Mouse (Mus musculus) heart, postnatal 0 days (tissue): Measurements from ENCODE around the gene Lmo7. TPM values are rescaled to one million over a fixed set of nuclear protein-coding genes. Genes with fewer than 3 reads are reported as not detected.

Source experiments
- ATAC-seq: fragments of 200-750 bp; cut with Nextera tagmentation; 2 replicates; pipeline ENCODE4 v1.8.0; 2017; ENCODE audit warnings: low read depth, moderate number of reproducible peaks, moderate library complexity; ENCODE audit not compliant: insufficient read depth
- DNase-seq: peaks from one replicate; pipeline ENCODE4 v3.0.0-alpha.2; 2016; ENCODE audit warnings: low spot score
- H3K27ac ChIP-seq: fragments of 300-500 bp; sonication (generic); 2 replicates; pipeline ENCODE4 v1.5.1; 2014; ENCODE audit warnings: low read depth, mild to moderate bottlenecking
- H3K27me3 ChIP-seq: fragments of 300-500 bp; sonication (generic); 2 replicates; pipeline ENCODE4 v1.6.1; 2014; ENCODE audit warnings: low read length, mixed read lengths; ENCODE audit not compliant: control insufficient read depth, insufficient read depth
- H3K36me3 ChIP-seq: fragments of 300-500 bp; sonication (generic); replicated peaks from 2 replicates; pipeline ENCODE4 v1.6.1; 2014; ENCODE audit warnings: low read length, mixed read lengths; ENCODE audit not compliant: control insufficient read depth, insufficient read depth
- H3K4me1 ChIP-seq: fragments of 300-500 bp; sonication (generic); 2 replicates; pipeline ENCODE4 v1.6.1; 2014; ENCODE audit warnings: antibody characterized with exemption; ENCODE audit not compliant: control insufficient read depth, insufficient read depth
- H3K4me2 ChIP-seq: fragments of 300-500 bp; sonication (generic); 2 replicates; pipeline ENCODE4 v1.6.1; 2014; ENCODE audit warnings: low read depth, mild to moderate bottlenecking, low read length, moderate library complexity
- H3K4me3 ChIP-seq: fragments of 300-500 bp; sonication (generic); 2 replicates; pipeline ENCODE4 v1.5.1; 2014; ENCODE audit warnings: low read depth, low read length
- H3K9ac ChIP-seq: fragments of 300-500 bp; sonication (generic); replicated peaks from 2 replicates; pipeline ENCODE4 v1.6.1; 2014; ENCODE audit warnings: low read depth, low read length, mixed read lengths
- H3K9me3 ChIP-seq: fragments of 300-500 bp; sonication (generic); replicated peaks from 2 replicates; pipeline ENCODE4 v1.6.1; 2016; ENCODE audit warnings: low read length; ENCODE audit not compliant: control insufficient read depth
- CTCF ChIP-seq: IDR thresholded peaks from 2 replicates; pipeline ENCODE4 v1.5.1; 2016; ENCODE audit warnings: antibody characterized with exemption, control low read depth, low read depth
- EP300 ChIP-seq: IDR thresholded peaks from 2 replicates; pipeline ENCODE4 v1.6.1; 2016; ENCODE audit warnings: antibody characterized with exemption, low read depth
- WGBS: fragments of 180-500 bp; shearing (Covaris S2); extraction: QIAGEN DNeasy Blood & Tissue Kit; methylation state at CpG from one replicate; pipeline ENCODE4 v1.1.7; 2014; 5-methylcytosine and 5-hydroxymethylcytosine counted together
- polyA plus RNA-seq: library from polyadenylated mRNA; unstranded; fragments of >200 nt; fragmentation: Nextera tagmentation; extraction: Ambion mirVana; gene quantifications from 2 replicates; pipeline ENCODE4 v1.2.1, GENCODE M21; 2015
- total RNA-seq: library from RNA; depleted of rRNA; stranded (reverse); fragments of >200 nt; gene quantifications from 2 replicates; pipeline ENCODE4 v1.2.3, GENCODE M21; 2014; ENCODE audit warnings: low replicate concordance

The Lmo7 gene
- total and polyA plus RNA-seq, 2 experiments from 2014 or later: 169 to 308 TPM

GRCm38 (mm10) chr14:101878346-101879049 is 148.7 kb downstream of the Lmo7 start:
- H3K9ac ChIP-seq: no peak overlapping the region
- no peak for TF ChIP-seq EP300
- no peak for TF ChIP-seq CTCF
- no peak overlapping the region for H3K27ac ChIP-seq
- WGBS: 72% methylated on average over 8 of the region's 8 CpGs
- no peak for DNase-seq
- no peaks in the 10 kb centered on the region for H3K9me3 ChIP-seq
- no peak overlapping the region for H3K4me2 ChIP-seq
- peaks cover 28% of the 10 kb centered on the region for H3K36me3 ChIP-seq
- H3K4me1 ChIP-seq: peaks cover 13% of the 10 kb centered on the region
- no peak overlapping the region for H3K4me3 ChIP-seq
- no peaks in the 10 kb centered on the region for H3K27me3 ChIP-seq
- no peak for ATAC-seq

- ATAC-seq (peak; percentile 50; the same call in 1 of the 2 replicates), DNase-seq (no peak)
- peaks cover 28% of the 10 kb centered on the region for H3K36me3 ChIP-seq
- H3K4me1 ChIP-seq: peaks cover 16% of the 10 kb centered on the region
- no peaks in the 10 kb centered on the region for H3K9me3 ChIP-seq
- 33% methylated on average over 7 of the region's 7 CpGs for WGBS
- H3K4me2 ChIP-seq: no peak overlapping the region
- H3K27me3 ChIP-seq: no peaks in the 10 kb centered on the region
- H3K27ac ChIP-seq: no peak overlapping the region; the same call in 1 of the 2 replicates
- no peak overlapping the region for H3K9ac ChIP-seq
- no peak overlapping the region for H3K4me3 ChIP-seq
- TF ChIP-seq EP300 (no peak), CTCF (peak; percentile 40)
Measured at GRCm38 (mm10) chr14:101879050-101879694, 149.4 kb downstream of the Lmo7 start.

GRCm38 (mm10) chr14:101882966-101883365 is 153.2 kb downstream of the Lmo7 start:
- Histone ChIP-seq H3K9me3 (no peaks in the 10 kb centered on the region), H3K4me3 (no peak overlapping the region; the same call in 1 of the 2 replicates), H3K36me3 (peaks cover 31% of the 10 kb centered on the region), H3K27me3 (no peaks in the 10 kb centered on the region), H3K4me1 (peaks cover 16% of the 10 kb centered on the region), H3K27ac (peak overlapping the region; percentile 89), H3K9ac (no peak overlapping the region; the same call in 1 of the 2 replicates), H3K4me2 (peak overlapping the region; percentile 64)
- TF ChIP-seq CTCF (no peak), EP300 (no peak)
- ATAC-seq: peak; percentile 22; the same call in 1 of the 2 replicates
- WGBS: 4% methylated on average over 5 of the region's 5 CpGs
- peak; percentile 70 for DNase-seq

GRCm38 (mm10) chr14:101883787-101884186 is 154.0 kb downstream of the Lmo7 start:
- Histone ChIP-seq H3K4me1 (peaks cover 16% of the 10 kb centered on the region), H3K27me3 (no peaks in the 10 kb centered on the region), H3K36me3 (peaks cover 31% of the 10 kb centered on the region), H3K27ac (peak overlapping the region; percentile 89), H3K9ac (peak overlapping the region; percentile 68), H3K4me3 (peak overlapping the region; percentile 55), H3K4me2 (peak overlapping the region; percentile 64), H3K9me3 (no peaks in the 10 kb centered on the region)
- DNase-seq (peak; percentile 80), ATAC-seq (peak; percentile 19; the same call in 1 of the 2 replicates)
- WGBS: 24% methylated on average over 6 of the region's 6 CpGs
- TF ChIP-seq CTCF (no peak), EP300 (no peak)

- Histone ChIP-seq H3K27me3 (no peaks in the 10 kb centered on the region), H3K4me3 (peak overlapping the region; percentile 55), H3K9me3 (no peaks in the 10 kb centered on the region), H3K27ac (peak overlapping the region; percentile 89), H3K4me2 (peak overlapping the region; percentile 64), H3K4me1 (peaks cover 16% of the 10 kb centered on the region), H3K9ac (peak overlapping the region; percentile 68), H3K36me3 (peaks cover 27% of the 10 kb centered on the region)
- DNase-seq (peak; percentile 86), ATAC-seq (peak; percentile 87)
- TF ChIP-seq CTCF (no peak), EP300 (no peak)
- WGBS: 45% methylated on average over 10 of the region's 10 CpGs
Measured at GRCm38 (mm10) chr14:101886320-101886719, 156.6 kb downstream of the Lmo7 start.
